Mouse (Mus musculus) left cerebral cortex, adult 11 months (tissue): ENCODE results near the gene Gm20388.
"Not testable (repeated sequence)": the region's sequence is repeated elsewhere in the genome, so short reads cannot be mapped to it uniquely, and the experiment has no call there.

Experiments
- DNase-seq: peaks from one replicate; pipeline ENCODE4 v3.0.0; 2022; ENCODE audit warnings: low spot score

Gm20388 gene

GRCm38 (mm10) chr8:120687786-120688185 is 777.1 kb downstream of the Gm20388 start:
- no peak for DNase-seq

- no peak for DNase-seq
Observed at GRCm38 (mm10) chr8:120688511-120688910, 777.9 kb downstream of the Gm20388 start.

GRCm38 (mm10) chr8:120692934-120693333 is 782.3 kb downstream of the Gm20388 start:
- DNase-seq = no peak

GRCm38 (mm10) chr8:120693861-120694493 is 783.3 kb downstream of the Gm20388 start:
- DNase-seq = no peak

- no peak for DNase-seq
Observed at GRCm38 (mm10) chr8:120696401-120697153, 785.9 kb downstream of the Gm20388 start.

- no peak for DNase-seq
Observed at GRCm38 (mm10) chr8:120697154-120697978, 786.7 kb downstream of the Gm20388 start.

- DNase-seq = no peak
Observed at GRCm38 (mm10) chr8:120697979-120698272, 787.3 kb downstream of the Gm20388 start.

GRCm38 (mm10) chr8:120698426-120698825 is 787.8 kb downstream of the Gm20388 start:
- no peak for DNase-seq

- no peak for DNase-seq
Observed at GRCm38 (mm10) chr8:120699079-120699478, 788.4 kb downstream of the Gm20388 start.

GRCm38 (mm10) chr8:120699565-120699964 is 788.9 kb downstream of the Gm20388 start:
- DNase-seq = no peak

- no peak for DNase-seq
Observed at GRCm38 (mm10) chr8:120700053-120700452, 789.4 kb downstream of the Gm20388 start.

GRCm38 (mm10) chr8:120701758-120702465 is 791.3 kb downstream of the Gm20388 start:
- DNase-seq = no peak

GRCm38 (mm10) chr8:120704203-120704602 is 793.6 kb downstream of the Gm20388 start:
- no peak for DNase-seq

- no peak for DNase-seq
Observed at GRCm38 (mm10) chr8:120705163-120705562, 794.5 kb downstream of the Gm20388 start.

GRCm38 (mm10) chr8:120706193-120706592 is 795.6 kb downstream of the Gm20388 start:
- no peak for DNase-seq

GRCm38 (mm10) chr8:120709176-120709575 is 798.5 kb downstream of the Gm20388 start:
- no peak for DNase-seq

- no peak for DNase-seq
Observed at GRCm38 (mm10) chr8:120715200-120715599, 804.6 kb downstream of the Gm20388 start.

GRCm38 (mm10) chr8:120715996-120716680 is 805.5 kb downstream of the Gm20388 start:
- no peak for DNase-seq

GRCm38 (mm10) chr8:120719586-120720236 is 809.1 kb downstream of the Gm20388 start:
- DNase-seq = no peak

GRCm38 (mm10) chr8:120723025-120723424 is 812.4 kb downstream of the Gm20388 start:
- no peak for DNase-seq

GRCm38 (mm10) chr8:120724096-120724495 is 813.5 kb downstream of the Gm20388 start:
- not testable (repeated sequence) for DNase-seq
